Mouse (Mus musculus) ES-E14 (cell line): Measurements from ENCODE around the gene Rad51b.

ENCODE experiments used
- HCFC1 ChIP-seq: IDR thresholded peaks from 2 replicates; pipeline ENCODE4 v1.6.1; 2012; ENCODE audit warnings: low read length, inconsistent platforms, borderline replicate concordance; ENCODE audit not compliant: insufficient read depth
- MAFK ChIP-seq: IDR thresholded peaks from 2 replicates; pipeline ENCODE4 v1.6.1; 2014; ENCODE audit warnings: mild to moderate bottlenecking, low read depth, low read length, inconsistent platforms; ENCODE audit not compliant: insufficient read depth
- ZNF384 ChIP-seq: IDR thresholded peaks from 2 replicates; pipeline ENCODE4 v1.6.1; 2012; ENCODE audit warnings: low read depth, low read length, inconsistent platforms

- TF ChIP-seq ZNF384 = no peak
- no peak for TF ChIP-seq MAFK
- TF ChIP-seq HCFC1 = no peak
These were observed 282.0 kb downstream of the Rad51b start for GRCm38 (mm10) chr12:79579018-79579585.
